8 mouse cellular contexts compared by ENCODE assay signal in the genomic region with DNA sequence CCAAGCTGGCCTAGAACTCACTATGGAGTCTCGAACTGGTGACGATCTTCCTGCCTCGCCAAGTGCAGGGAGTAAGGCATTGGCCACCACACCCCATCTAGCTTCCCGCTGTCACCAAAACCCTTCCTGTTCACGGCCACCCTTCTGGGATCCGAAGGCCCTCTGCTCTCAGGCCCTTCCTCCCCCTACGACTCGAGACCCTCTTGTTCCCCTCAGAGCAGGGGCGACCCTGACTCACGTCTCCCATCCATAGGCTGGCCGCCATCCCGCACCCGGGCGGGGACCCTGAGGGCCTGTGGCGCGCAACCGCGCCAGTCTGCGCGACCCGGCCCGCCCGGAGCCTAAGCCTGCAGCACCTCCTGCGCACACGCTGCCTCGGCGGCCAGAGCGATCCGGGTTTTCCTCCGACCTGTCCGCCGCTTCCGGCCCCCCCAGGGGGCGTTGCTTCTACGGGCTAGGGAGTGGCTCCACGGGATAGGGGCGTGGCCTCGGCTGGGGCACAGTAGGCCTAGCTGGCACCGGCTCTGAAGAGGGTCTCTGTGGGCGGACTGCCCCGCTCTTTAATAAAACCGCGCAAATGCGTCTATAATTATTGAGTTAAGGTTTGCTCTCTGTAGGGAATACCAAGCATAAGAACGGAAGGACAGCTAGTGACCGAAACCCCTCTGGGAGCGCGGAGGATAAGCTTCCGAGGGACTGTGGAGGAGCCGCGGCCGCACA. TPM values are rescaled to one million over a fixed set of nuclear protein-coding genes. Genes with fewer than 3 reads are reported as not detected.
DNase-seq lines count a peak whose midpoint lies in the region; ATAC-seq and TF ChIP-seq lines count a peak whose summit lies in the region.

Trnau1ap (minus strand) TSS at position 424 of the 720 bp plus-strand sequence.

- TF ChIP-seq CTCF in Patski (IDR thresholded peaks at IDR 0.05) = no peak

- H3K27me3 ChIP-seq in Patski = no peaks in the 10 kb centered on the region
- H3K27me3 ChIP-seq in hindbrain, embryonic 13.5 days = no peaks in the 10 kb centered on the region

- ATAC-seq in Patski = peak; percentile 78
- peak; percentile 94 for ATAC-seq in hindbrain, embryonic 13.5 days (ENCODE audit: low FRiP score)

- POLR2A ChIA-PET in Patski (lab: Charles Lee) = interaction anchor here (0.9 to 1.7 kb wide), 5 partner anchors 10 to 119 kb away, joined by 3 to 6 read pairs (median 4); no protein-coding TSS in a partner anchor

- peak within 1 kb of the TSS; percentile 94 for H3K9ac ChIP-seq in hindbrain, embryonic 13.5 days

- no peak for DNase-seq in Patski (ENCODE audit: low read depth, low spot score)
- DNase-seq in cerebellum, postnatal 10 days = peak; percentile 94 to 96
- peak; percentile 59 to 74 for DNase-seq in frontal cortex, postnatal 14 days (ENCODE audit: low spot score in 2 of 2)
- peak; percentile 69 for DNase-seq in left cerebral cortex, adult 11 months (ENCODE audit: low spot score)
- DNase-seq in lung, postnatal 4 days = peak; percentile 93 to 94
- DNase-seq in retina, postnatal 7 days (ENCODE audit: low read depth, low spot score) = peak; percentile 83
- DNase-seq in urinary bladder, adult 2 months (ENCODE audit: low spot score) = peak; percentile 81

- peak within 1 kb of the TSS; percentile 88 for H3K27ac ChIP-seq in hindbrain, embryonic 13.5 days

- H3K9me3 ChIP-seq in hindbrain, embryonic 13.5 days = no peaks in the 10 kb centered on the region

- H3K36me3 ChIP-seq in hindbrain, embryonic 13.5 days = peaks cover 38% of the 10 kb centered on the region

- H3K4me2 ChIP-seq in hindbrain, embryonic 13.5 days = peak within 1 kb of the TSS; percentile 76

- peak within 1 kb of the TSS; percentile 83 for H3K4me3 ChIP-seq in hindbrain, embryonic 13.5 days

- peaks cover 12% of the 10 kb centered on the region for H3K4me1 ChIP-seq in hindbrain, embryonic 13.5 days (replicated peaks)

- in situ Hi-C loops in Patski (cut with MboI; ENCODE audit: low pct_unique_long_range_greater_than_20kb) = no loop called here

- under 1% methylated on average over 52 of the region's 52 CpGs for WGBS in hindbrain, embryonic 13.5 days

- CTCF ChIA-PET in Patski (lab: Charles Lee) = interaction anchor here (2.3 kb wide), 1 partner anchor 20 kb away, joined by 9 read pairs; no protein-coding TSS in a partner anchor

RNA-seq across cellular contexts. Expression of gene Trnau1ap, which starts in this region (rescaled TPM):
- polyA plus RNA-seq in Patski (2021) = 28.9 TPM
- polyA plus RNA-seq in hindbrain, embryonic 13.5 days (2015; fragmentation: Nextera tagmentation; extraction: Ambion mirVana) = 75.7 and 80.9 TPM in 2 replicates
- polyA plus RNA-seq in urinary bladder, adult 2 months (2012; rRNA removed) = 12.3 and 22.9 TPM in 2 replicates
